Mouse (Mus musculus) cerebellum, postnatal 14 days (tissue): Measurements from ENCODE around the gene Cyp46a1.
A peak's percentile ranks its signal among the peaks of the same experiment; 100 is the strongest.

ENCODE experiments used
- DNase-seq, 2 experiments: peaks; one replicate each; pipeline ENCODE4 v3.0.0; 2021; ENCODE audit warnings: mixed read lengths in 2 of 2

Gene Cyp46a1

GRCm38 (mm10) chr12:108333895-108334445 lies at the start of gene Cyp46a1:
TSS of gene Cyp46a1 (plus strand) at chr12:108334381.
- peak; percentile 100 for DNase-seq

GRCm38 (mm10) chr12:108284455-108285224 lies 49.5 kb upstream of the Cyp46a1 start:
- DNase-seq, result peak in 1 of 2 experiments; percentile 16

- DNase-seq, result peak; percentile 37 to 56
Measured at GRCm38 (mm10) chr12:108285225-108286011, 48.8 kb upstream of the Cyp46a1 start.

GRCm38 (mm10) chr12:108286381-108286780 lies 47.8 kb upstream of the Cyp46a1 start:
- peak in 1 of 2 experiments; percentile 50 for DNase-seq

- peak; percentile 74 to 81 for DNase-seq
Measured at GRCm38 (mm10) chr12:108287011-108287410, 47.2 kb upstream of the Cyp46a1 start.

- DNase-seq, result peak; percentile 56 to 60
Measured at GRCm38 (mm10) chr12:108288127-108288880, 45.9 kb upstream of the Cyp46a1 start.

GRCm38 (mm10) chr12:108292419-108292818 lies 41.8 kb upstream of the Cyp46a1 start:
- peak in 1 of 2 experiments; percentile 69 for DNase-seq

- peak; percentile 87 to 89 for DNase-seq
Measured at GRCm38 (mm10) chr12:108292957-108293356, 41.2 kb upstream of the Cyp46a1 start.

- peak in 1 of 2 experiments; percentile 33 for DNase-seq
Measured at GRCm38 (mm10) chr12:108294620-108295019, 39.6 kb upstream of the Cyp46a1 start.

- peak in 1 of 2 experiments; percentile 62 for DNase-seq
Measured at GRCm38 (mm10) chr12:108297033-108297432, 37.1 kb upstream of the Cyp46a1 start.

- DNase-seq, result no peak
Measured at GRCm38 (mm10) chr12:108301006-108301405, 33.2 kb upstream of the Cyp46a1 start.

GRCm38 (mm10) chr12:108303778-108304365 lies 30.3 kb upstream of the Cyp46a1 start:
- no peak for DNase-seq

- DNase-seq, result no peak
Measured at GRCm38 (mm10) chr12:108305172-108305571, 29.0 kb upstream of the Cyp46a1 start.

- DNase-seq, result peak in 1 of 2 experiments; percentile 50
Measured at GRCm38 (mm10) chr12:108305812-108306794, 28.1 kb upstream of the Cyp46a1 start, which contains the start of gene Hhipl1. TSS of gene Hhipl1 (plus strand) at chr12:108306270.

GRCm38 (mm10) chr12:108307553-108307952 lies 26.6 kb upstream of the Cyp46a1 start:
- peak; percentile 71 to 87 for DNase-seq

GRCm38 (mm10) chr12:108308363-108308856 lies 25.8 kb upstream of the Cyp46a1 start:
- DNase-seq, result no peak

- no peak for DNase-seq
Measured at GRCm38 (mm10) chr12:108309116-108309794, 24.9 kb upstream of the Cyp46a1 start.

- no peak for DNase-seq
Measured at GRCm38 (mm10) chr12:108310041-108310440, 24.1 kb upstream of the Cyp46a1 start.

GRCm38 (mm10) chr12:108310456-108311027 lies 23.6 kb upstream of the Cyp46a1 start:
- DNase-seq, result no peak
